Mouse (Mus musculus) MEL (cell line): ENCODE results near the gene Rad51b. TPM values are rescaled to one million over a fixed set of nuclear protein-coding genes. Genes with fewer than 3 reads are reported as not detected.

ENCODE experiments used
- DNase-seq: peaks from one replicate; pipeline ENCODE4 v3.0.0; 2011; ENCODE audit warnings: low read depth, low spot score
- H3K27ac ChIP-seq: 2 replicates; pipeline ENCODE4 v1.5.1; 2012; ENCODE audit warnings: low read depth, mild to moderate bottlenecking, control low read depth, low read length, moderate library complexity; ENCODE audit not compliant: control insufficient read depth
- H3K27me3 ChIP-seq, 2 experiments: fragments of 150-350 bp in 1 of 2; sonication (generic) in 1 of 2; 2 replicates each; pipeline ENCODE4 v1.6.1; 2012; ENCODE audit warnings: low read length in 2 of 2, mild to moderate bottlenecking in 2 of 2, improper control_type of control experiment in 1 of 2, moderate library complexity in 1 of 2; ENCODE audit not compliant: insufficient read depth in 2 of 2, control insufficient read depth in 1 of 2
- H3K36me3 ChIP-seq, 2 experiments: 2 replicates each; pipeline ENCODE4 v1.6.1; 2012 to 2014; ENCODE audit warnings: low read length in 2 of 2, improper control_type of control experiment in 1 of 2, inconsistent platforms in 1 of 2, mild to moderate bottlenecking in 1 of 2; ENCODE audit not compliant: insufficient read depth in 2 of 2, control insufficient read depth in 1 of 2
- H3K4me1 ChIP-seq, 2 experiments: fragments of 150-350 bp in 1 of 2; sonication (generic) in 1 of 2; 2 replicates each; pipeline ENCODE4 v1.6.1; 2012; ENCODE audit warnings: low read length in 2 of 2, improper control_type of control experiment in 1 of 2, mild to moderate bottlenecking in 1 of 2; ENCODE audit not compliant: insufficient read depth in 2 of 2, control insufficient read depth in 1 of 2
- H3K4me3 ChIP-seq, 2 experiments: fragments of 150-350 bp in 1 of 2; sonication (generic) in 1 of 2; 2 replicates each; pipeline ENCODE4 v1.5.1; 2012; ENCODE audit warnings: low read depth in 2 of 2, low read length in 2 of 2, mild to moderate bottlenecking in 2 of 2, moderate library complexity in 2 of 2, control low read depth in 1 of 2, improper control_type of control experiment in 1 of 2; ENCODE audit not compliant: control insufficient read depth in 1 of 2, insufficient read depth in 1 of 2
- H3K79me2 ChIP-seq: 2 replicates; pipeline ENCODE4 v1.6.1; 2012; ENCODE audit warnings: mild to moderate bottlenecking, low read length, moderate library complexity; ENCODE audit not compliant: control insufficient read depth, poor library complexity, insufficient read depth
- H3K9ac ChIP-seq: 2 replicates; pipeline ENCODE4 v1.6.1; 2012; ENCODE audit warnings: low read depth, mild to moderate bottlenecking, control low read depth, low read length, moderate library complexity; ENCODE audit not compliant: control insufficient read depth, poor library complexity, severe bottlenecking
- H3K9me3 ChIP-seq: fragments of 150-350 bp; sonication (generic); replicated peaks from 2 replicates; pipeline ENCODE4 v1.6.1; 2012; ENCODE audit warnings: mild to moderate bottlenecking, low read length, improper control_type of control experiment, moderate library complexity; ENCODE audit not compliant: insufficient read depth
- CTCF ChIP-seq, 3 experiments: IDR thresholded peaks in 2 of 3; conservative IDR thresholded peaks in 1 of 3; 2 replicates each; pipeline ENCODE4 v1.5.1; 2011 to 2012; ENCODE audit warnings: low read length in 3 of 3, low read depth in 2 of 3, mild to moderate bottlenecking in 2 of 3, improper control_type of control experiment in 1 of 3, inconsistent platforms in 1 of 3, mixed read lengths in 1 of 3, moderate library complexity in 1 of 3; ENCODE audit not compliant: control insufficient read depth in 1 of 3, insufficient read depth in 1 of 3, poor library complexity in 1 of 3, severe bottlenecking in 1 of 3
- E2F4 ChIP-seq: IDR thresholded peaks from 2 replicates; pipeline ENCODE4 v1.6.1; 2011; ENCODE audit warnings: low read depth, low read length, improper control_type of control experiment, borderline replicate concordance
- ELF1 ChIP-seq: IDR thresholded peaks from 2 replicates; pipeline ENCODE4 v1.6.1; 2014; ENCODE audit warnings: low read depth, mild to moderate bottlenecking, inconsistent platforms, low read length, improper control_type of control experiment, moderate library complexity
- EP300 ChIP-seq, 2 experiments: IDR thresholded peaks; 2 replicates each; pipeline ENCODE4 v1.6.1; 2011; ENCODE audit warnings: improper control_type of control experiment in 2 of 2, low read length in 2 of 2, low read depth in 1 of 2, mild to moderate bottlenecking in 1 of 2
- ETS1 ChIP-seq: IDR thresholded peaks from 2 replicates; pipeline ENCODE4 v1.6.1; 2012; ENCODE audit warnings: low read depth, mild to moderate bottlenecking, inconsistent platforms, low read length, improper control_type of control experiment, moderate library complexity
- GABPA ChIP-seq: IDR thresholded peaks from 2 replicates; pipeline ENCODE4 v1.6.1; 2012; ENCODE audit warnings: low read depth, mild to moderate bottlenecking, inconsistent platforms, low read length, improper control_type of control experiment, moderate library complexity
- JUND ChIP-seq: IDR thresholded peaks from 2 replicates; pipeline ENCODE4 v1.6.1; 2011; ENCODE audit warnings: low read depth, mild to moderate bottlenecking, improper control_type of control experiment, low read length
- KAT2A ChIP-seq: conservative IDR thresholded peaks from 2 replicates; pipeline ENCODE4 v1.6.1; 2012; ENCODE audit warnings: low read depth, low read length, improper control_type of control experiment, inconsistent platforms
- MAX ChIP-seq: IDR thresholded peaks from 2 replicates; pipeline ENCODE4 v1.6.1; 2011; ENCODE audit warnings: low read length, improper control_type of control experiment
- MXI1 ChIP-seq: IDR thresholded peaks from 2 replicates; pipeline ENCODE4 v1.6.1; 2011; ENCODE audit warnings: mild to moderate bottlenecking, low read depth, low read length, improper control_type of control experiment
- NELFE ChIP-seq: IDR thresholded peaks from 2 replicates; pipeline ENCODE4 v1.6.1; 2011; ENCODE audit warnings: low read depth, low read length, improper control_type of control experiment
- NRF1 ChIP-seq: IDR thresholded peaks from 2 replicates; pipeline ENCODE4 v1.6.1; 2014; ENCODE audit warnings: low read depth, mild to moderate bottlenecking, inconsistent platforms, low read length, improper control_type of control experiment, moderate library complexity; ENCODE audit not compliant: poor library complexity, insufficient read depth, severe bottlenecking
- POLR2AphosphoS2 ChIP-seq: IDR thresholded peaks from 2 replicates; pipeline ENCODE4 v1.6.1; 2011; ENCODE audit warnings: low read length, improper control_type of control experiment
- RCOR1 ChIP-seq: IDR thresholded peaks from 2 replicates; pipeline ENCODE4 v1.6.1; 2012; ENCODE audit warnings: low read depth, mild to moderate bottlenecking, inconsistent platforms, low read length, improper control_type of control experiment
- SIN3A ChIP-seq: IDR thresholded peaks from 2 replicates; pipeline ENCODE4 v1.6.1; 2012; ENCODE audit warnings: low read length, improper control_type of control experiment, inconsistent platforms
- TBP ChIP-seq: IDR thresholded peaks from 2 replicates; pipeline ENCODE4 v1.8.0; 2011; ENCODE audit warnings: low read depth, low read length, improper control_type of control experiment
- TCF12 ChIP-seq: IDR thresholded peaks from 2 replicates; pipeline ENCODE4 v1.6.1; 2014; ENCODE audit warnings: low read depth, mild to moderate bottlenecking, inconsistent platforms, low read length, improper control_type of control experiment, moderate library complexity
- USF1 ChIP-seq: IDR thresholded peaks from 2 replicates; pipeline ENCODE4 v1.6.1; 2014; ENCODE audit warnings: low read depth, mild to moderate bottlenecking, inconsistent platforms, low read length, improper control_type of control experiment, moderate library complexity
- ZC3H11A ChIP-seq: IDR thresholded peaks from 2 replicates; pipeline ENCODE4 v1.6.1; 2012; ENCODE audit warnings: low read depth, mild to moderate bottlenecking, inconsistent platforms, low read length, improper control_type of control experiment
- ZKSCAN1 ChIP-seq: IDR thresholded peaks from 2 replicates; pipeline ENCODE4 v1.6.1; 2012; ENCODE audit warnings: low read depth, mild to moderate bottlenecking, inconsistent platforms, low read length, improper control_type of control experiment, moderate library complexity
- ZMIZ1 ChIP-seq: IDR thresholded peaks from 2 replicates; pipeline ENCODE4 v1.6.1; 2012; ENCODE audit warnings: low read depth, mild to moderate bottlenecking, inconsistent platforms, low read length, improper control_type of control experiment, moderate library complexity
- ZNF384 ChIP-seq: IDR thresholded peaks from 2 replicates; pipeline ENCODE4 v1.6.1; 2012; ENCODE audit warnings: low read depth, mild to moderate bottlenecking, inconsistent platforms, low read length, improper control_type of control experiment
- polyA plus RNA-seq, 2 experiments: library from polyadenylated mRNA; stranded (reverse) in 1 of 2; unstranded in 1 of 2; fragments of >175 nt in 1 of 2; fragments of >200 nt in 1 of 2; gene quantifications; 2 replicates each; pipeline versions ENCODE4 v1.2.1 to v1.2.4; 2012; ENCODE audit warnings: low replicate concordance in 2 of 2, low read depth in 1 of 2; ENCODE audit not compliant: insufficient read length in 2 of 2, insufficient read depth in 1 of 2, missing spikeins in 1 of 2
- total RNA-seq: library from RNA; depleted of rRNA; stranded (reverse); fragments of 300-350 nt; gene quantifications from 2 replicates; pipeline ENCODE4 v1.2.3, GENCODE M21; 2012

Gene Rad51b
- total and polyA plus RNA-seq, 3 experiments: 3.6 to 5.7 TPM; not detected in 1

GRCm38 (mm10) chr12:79368818-79369217 is 71.7 kb downstream of the Rad51b start (continued):
- peak; percentile 80 for TF ChIP-seq RCOR1
- no peak for TF ChIP-seq ELF1
- no peak for TF ChIP-seq TBP
- peak; percentile 28; the same call in 1 of the 2 replicates for TF ChIP-seq MAX
- TF ChIP-seq E2F4: no peak

- H3K9ac ChIP-seq: no peak overlapping the region
- H3K9me3 ChIP-seq: no peaks in the 10 kb centered on the region
- TF ChIP-seq NELFE (no peak), MXI1 (no peak), ZNF384 (peak; percentile 67; the same call in 1 of the 2 replicates), EP300 (IDR thresholded peaks at IDR 0.05; ENCODE audit: low read depth in 1 of 2, low read length in 2 of 2) (0 out of 4 replicates have a peak, but pooled peaks of 1 of the 2 experiments have one; percentile 19), ETS1 (peak; percentile 50; the same call in 1 of the 2 replicates)
- DNase-seq: no peak
- no peaks in the 10 kb centered on the region for H3K79me2 ChIP-seq
- no peak overlapping the region for H3K4me3 ChIP-seq
- H3K27ac ChIP-seq: no peak overlapping the region
- H3K27me3 ChIP-seq: no peaks in the 10 kb centered on the region
- peaks cover 14 to 16% of the 10 kb centered on the region in 2 experiments for H3K4me1 ChIP-seq
- peaks cover 0 to 23% of the 10 kb centered on the region in 2 experiments; a peak in 2 of 4 replicates for H3K36me3 ChIP-seq
Measured at GRCm38 (mm10) chr12:79369512-79370165, 72.6 kb downstream of the Rad51b start.

GRCm38 (mm10) chr12:79372697-79373096 is 75.6 kb downstream of the Rad51b start:
- no peak for DNase-seq
- H3K4me1 ChIP-seq: peaks cover 6 to 16% of the 10 kb centered on the region in 2 experiments
- no peak overlapping the region for H3K4me3 ChIP-seq

More at GRCm38 (mm10) chr12:79372697-79373096, 75.6 kb downstream of the Rad51b start:
- Histone ChIP-seq H3K27me3 (no peaks in the 10 kb centered on the region), H3K79me2 (no peaks in the 10 kb centered on the region), H3K36me3 (peaks cover 0 to 16% of the 10 kb centered on the region in 2 experiments; a peak in 2 of 4 replicates), H3K27ac (no peak overlapping the region), H3K9ac (no peak overlapping the region), H3K9me3 (no peaks in the 10 kb centered on the region)
- no peak for TF ChIP-seq SIN3A
- TF ChIP-seq CTCF (IDR thresholded peaks at IDR 0.05 in 2 of 3, conservative IDR thresholded peaks at IDR 0.05 in 1 of 3; ENCODE audit: control insufficient read depth in 1 of 3, insufficient read depth in 1 of 3, low read depth in 2 of 3, low read length in 3 of 3, poor library complexity in 1 of 3, severe bottlenecking in 1 of 3): no peak
- no peak for TF ChIP-seq NELFE
- TF ChIP-seq MAX: no peak
- TF ChIP-seq POLR2AphosphoS2: no peak
- TF ChIP-seq ZKSCAN1: no peak
- TF ChIP-seq ZMIZ1: no peak
- TF ChIP-seq ELF1: no peak
- no peak for TF ChIP-seq RCOR1
- no peak for TF ChIP-seq NRF1
- TF ChIP-seq TBP: no peak
- no peak for TF ChIP-seq KAT2A
- TF ChIP-seq MXI1: no peak
- no peak for TF ChIP-seq TCF12
- TF ChIP-seq GABPA: no peak
- TF ChIP-seq ZC3H11A: no peak
- no peak for TF ChIP-seq USF1
- no peak for TF ChIP-seq JUND
- TF ChIP-seq EP300 (IDR thresholded peaks at IDR 0.05; ENCODE audit: low read depth in 1 of 2, low read length in 2 of 2): no peak
